Mouse (Mus musculus): ENCODE data around the gene Iqgap2.

Iqgap2 gene

GRCm38 (mm10) chr13:95657171-95657570 is 234.6 kb downstream of the Iqgap2 start:
- no peak for DNase-seq (ENCODE audit: low spot score in 2 of 2)

GRCm38 (mm10) chr13:95655284-95655683 is 236.4 kb downstream of the Iqgap2 start:
- no peak for DNase-seq (ENCODE audit: low spot score in 2 of 2)

GRCm38 (mm10) chr13:95653696-95654095 is 238.0 kb downstream of the Iqgap2 start:
- no peak for DNase-seq (ENCODE audit: low spot score in 2 of 2)

- no peak for DNase-seq (ENCODE audit: low spot score in 2 of 2)
Observed at GRCm38 (mm10) chr13:95651870-95652668, 239.7 kb downstream of the Iqgap2 start.

GRCm38 (mm10) chr13:95649941-95650340 is 241.8 kb downstream of the Iqgap2 start:
- no peak for DNase-seq (ENCODE audit: low spot score in 2 of 2)

GRCm38 (mm10) chr13:95647248-95647647 is 244.5 kb downstream of the Iqgap2 start:
- no peak for DNase-seq (ENCODE audit: low spot score in 2 of 2)

- no peak for DNase-seq (ENCODE audit: low spot score in 2 of 2)
Observed at GRCm38 (mm10) chr13:95646687-95647111, 245.0 kb downstream of the Iqgap2 start.

GRCm38 (mm10) chr13:95643740-95644139 is 248.0 kb downstream of the Iqgap2 start:
- DNase-seq (ENCODE audit: low spot score in 2 of 2): no peak

- no peak for DNase-seq (ENCODE audit: low spot score in 2 of 2)
Observed at GRCm38 (mm10) chr13:95641061-95641986, 250.4 kb downstream of the Iqgap2 start.

- no peak for DNase-seq (ENCODE audit: low spot score in 2 of 2)
Observed at GRCm38 (mm10) chr13:95640408-95640807, 251.3 kb downstream of the Iqgap2 start.

- DNase-seq (ENCODE audit: low spot score in 2 of 2): no peak
Observed at GRCm38 (mm10) chr13:95639336-95640116, 252.2 kb downstream of the Iqgap2 start.

GRCm38 (mm10) chr13:95638894-95639293 is 252.8 kb downstream of the Iqgap2 start:
- no peak for DNase-seq (ENCODE audit: low spot score in 2 of 2)

- no peak for DNase-seq (ENCODE audit: low spot score in 2 of 2)
Observed at GRCm38 (mm10) chr13:95637737-95638136, 254.0 kb downstream of the Iqgap2 start.

GRCm38 (mm10) chr13:95635301-95635700 is 256.4 kb downstream of the Iqgap2 start:
- no peak for DNase-seq (ENCODE audit: low spot score in 2 of 2)

GRCm38 (mm10) chr13:95634451-95634850 is 257.3 kb downstream of the Iqgap2 start:
- no peak for DNase-seq (ENCODE audit: low spot score in 2 of 2)

- no peak for DNase-seq (ENCODE audit: low spot score in 2 of 2)
Observed at GRCm38 (mm10) chr13:95633384-95633783, 258.3 kb downstream of the Iqgap2 start.

- DNase-seq (ENCODE audit: low spot score in 2 of 2): no peak
Observed at GRCm38 (mm10) chr13:95632144-95632543, 259.6 kb downstream of the Iqgap2 start.

GRCm38 (mm10) chr13:95630747-95631146 is 261.0 kb downstream of the Iqgap2 start:
- DNase-seq (ENCODE audit: low spot score in 2 of 2): no peak

- DNase-seq (ENCODE audit: low spot score in 2 of 2): no peak
Observed at GRCm38 (mm10) chr13:95629751-95630150, 262.0 kb downstream of the Iqgap2 start.

GRCm38 (mm10) chr13:95626696-95627095 is 265.0 kb downstream of the Iqgap2 start:
- no peak for DNase-seq (ENCODE audit: low spot score in 2 of 2)

- no peak for DNase-seq (ENCODE audit: low spot score in 2 of 2)
Observed at GRCm38 (mm10) chr13:95623042-95623441, 268.7 kb downstream of the Iqgap2 start.

- no peak for DNase-seq (ENCODE audit: low spot score in 2 of 2)
Observed at GRCm38 (mm10) chr13:95621563-95621962, 270.2 kb downstream of the Iqgap2 start.
